Mouse (Mus musculus) G1E (cell line): ENCODE results near the gene Mmp23.
"Not testable (repeated sequence)": the region's sequence is repeated elsewhere in the genome, so short reads cannot be mapped to it uniquely, and the experiment has no call there.

Experiments used
- CTCF ChIP-seq: IDR thresholded peaks from 2 replicates; pipeline ENCODE4 v1.5.1; 2012; ENCODE audit warnings: low read depth, low read length, inconsistent platforms, mixed read lengths
- GATA1 ChIP-seq: IDR thresholded peaks from 2 replicates; pipeline ENCODE4 v1.6.1; 2012; ENCODE audit warnings: borderline replicate concordance, low read length, inconsistent platforms, mixed read lengths
- POLR2AphosphoS5 ChIP-seq: IDR thresholded peaks from 2 replicates; pipeline ENCODE4 v1.6.1; 2012; ENCODE audit warnings: low read depth, low read length, inconsistent platforms; ENCODE audit not compliant: insufficient replicate concordance

- not testable (repeated sequence) for TF ChIP-seq CTCF, POLR2AphosphoS5, GATA1
Observed at GRCm38 (mm10) chr4:155645308-155645707, 7.9 kb downstream of the Mmp23 start, which contains the start of gene Gm10563.
